10 mouse cellular contexts compared by ENCODE assay signal in genomic region chr11:97441036-97441657, GRCm38 (mm10). TPM values are rescaled to one million over a fixed set of nuclear protein-coding genes. Genes with fewer than 3 reads are reported as not detected.
DNase-seq lines count a peak whose midpoint lies in the region; ATAC-seq and TF ChIP-seq lines count a peak whose summit lies in the region.
"Had no signal": no experiment of that assay in that cellular context is flagged by ENCODE, and none has a peak within 500 bp of the region (broad histone marks: within the 10 kb centered on the region; RNA-seq: fewer than 3 reads in every experiment).

No protein-coding gene starts in this region.

- H3K4me3 ChIP-seq in C2C12 (ENCODE audit: insufficient read depth, poor library complexity, severe bottlenecking) = peak overlapping the region; percentile 44
- peak overlapping the region; percentile 73 for H3K4me3 ChIP-seq in embryonic facial prominence, embryonic 10.5 days
- peak overlapping the region; percentile 75 to 95 for H3K4me3 ChIP-seq in liver, embryonic 14.5 days (ENCODE audit: insufficient read depth in 1 of 2, low read depth in 2 of 2, low read length in 2 of 2)
- H3K4me3 ChIP-seq in neural tube, embryonic 15.5 days (replicated peaks) = peak overlapping the region; percentile 41

- no peaks in the 10 kb centered on the region for H3K27me3 ChIP-seq in C2C12 (ENCODE audit: control insufficient read depth, insufficient read depth, insufficient read length)
- peaks cover 52% of the 10 kb centered on the region for H3K27me3 ChIP-seq in embryonic facial prominence, embryonic 10.5 days (replicated peaks; ENCODE audit: low read depth, poor library complexity, severe bottlenecking)
- H3K27me3 ChIP-seq in liver, embryonic 14.5 days (ENCODE audit: control insufficient read depth, insufficient read depth, low read length) = no peaks in the 10 kb centered on the region
- peaks cover 34% of the 10 kb centered on the region for H3K27me3 ChIP-seq in neural tube, embryonic 15.5 days (replicated peaks)
- H3K27me3 ChIP-seq: Patski had no signal

- peaks cover 39% of the 10 kb centered on the region for H3K36me3 ChIP-seq in C2C12 (ENCODE audit: control insufficient read depth, insufficient read depth)
- H3K36me3 ChIP-seq in embryonic facial prominence, embryonic 10.5 days (replicated peaks) = peaks cover 23% of the 10 kb centered on the region
- H3K36me3 ChIP-seq in liver, embryonic 14.5 days (replicated peaks; ENCODE audit: control insufficient read depth, insufficient read depth, low read depth) = peaks cover 20% of the 10 kb centered on the region
- H3K36me3 ChIP-seq in neural tube, embryonic 15.5 days = peaks cover 13% of the 10 kb centered on the region

- no peak for TF ChIP-seq CTCF in C2C12 (IDR thresholded peaks at IDR 0.05; ENCODE audit: control insufficient read depth, insufficient read depth, insufficient read length)
- no peak for TF ChIP-seq CTCF in liver, embryonic 14.5 days (IDR thresholded peaks at IDR 0.05; ENCODE audit: low read depth)

- ATAC-seq in liver, embryonic 14.5 days (ENCODE audit: insufficient read depth) = no peak
- no peak for ATAC-seq in neural tube, embryonic 15.5 days (ENCODE audit: low FRiP score)
- ATAC-seq: Patski had no signal

- H3ac ChIP-seq in C2C12 (ENCODE audit: control insufficient read depth, insufficient read length, low read depth) = no peak overlapping the region

- WGBS in embryonic facial prominence, embryonic 10.5 days = 59% methylated on average over 15 of the region's 15 CpGs
- 21% methylated on average over 15 of the region's 15 CpGs for WGBS in liver, embryonic 14.5 days (ENCODE audit: insufficient replicate concordance)
- 50% methylated on average over 15 of the region's 15 CpGs for WGBS in neural tube, embryonic 15.5 days

- intact Hi-C loops in heart, postnatal 25 days (cut with DNase I) = no loop called here

- H3K4me1 ChIP-seq in embryonic facial prominence, embryonic 10.5 days = peaks cover 90% of the 10 kb centered on the region
- peaks cover 57 to 73% of the 10 kb centered on the region in 2 experiments for H3K4me1 ChIP-seq in liver, embryonic 14.5 days (replicated peaks; ENCODE audit: control insufficient read depth in 2 of 2, insufficient read depth in 2 of 2, low read length in 1 of 2)
- peaks cover 43% of the 10 kb centered on the region for H3K4me1 ChIP-seq in neural tube, embryonic 15.5 days

- H3K79me2 ChIP-seq in C2C12 (ENCODE audit: control insufficient read depth, insufficient read depth) = peaks cover 84% of the 10 kb centered on the region

- DNase-seq in heart, adult 11 months = peak; percentile 94
- no peak for DNase-seq in heart, postnatal 25 days (ENCODE audit: low spot score)
- DNase-seq in embryonic facial prominence, embryonic 10.5 days (ENCODE audit: low spot score) = no peak
- DNase-seq in heart, postnatal 4 days = peak; percentile 75
- no peak for DNase-seq in liver, embryonic 14.5 days (ENCODE audit: low read depth in 3 of 3, low spot score in 3 of 3)
- no peak for DNase-seq in frontal cortex, adult 2 months (ENCODE audit: extremely low spot score in 1 of 2, low spot score in 1 of 2)

- peaks cover 25% of the 10 kb centered on the region for H3K79me3 ChIP-seq in C2C12 (ENCODE audit: low read depth)

- TF ChIP-seq EP300 in liver, embryonic 14.5 days (IDR thresholded peaks at IDR 0.05; ENCODE audit: low read depth) = no peak

- H3K9me3 ChIP-seq in embryonic facial prominence, embryonic 10.5 days = no peaks in the 10 kb centered on the region
- H3K9me3 ChIP-seq in liver, embryonic 14.5 days (ENCODE audit: control insufficient read depth, low read length) = no peaks in the 10 kb centered on the region
- no peaks in the 10 kb centered on the region for H3K9me3 ChIP-seq in neural tube, embryonic 15.5 days (replicated peaks)

- peak overlapping the region; percentile 89 for H3K27ac ChIP-seq in embryonic facial prominence, embryonic 10.5 days (replicated peaks)
- H3K27ac ChIP-seq in liver, embryonic 14.5 days = peak overlapping the region; percentile 98
- peak overlapping the region; percentile 64; the same call in 1 of the 2 replicates for H3K27ac ChIP-seq in neural tube, embryonic 15.5 days (replicated peaks)

- H3K4me2 ChIP-seq in liver, embryonic 14.5 days (ENCODE audit: low read depth) = peak overlapping the region; percentile 92
- peak overlapping the region; percentile 58 for H3K4me2 ChIP-seq in neural tube, embryonic 15.5 days

- peak overlapping the region; percentile 83 for H3K9ac ChIP-seq in liver, embryonic 14.5 days (replicated peaks)
- no peak overlapping the region for H3K9ac ChIP-seq in neural tube, embryonic 15.5 days (replicated peaks)

TF ChIP-seq in C2C12, 6 proteins besides CTCF, POLR2A, EP300 and RAD21:
- TF ChIP-seq CEBPB (IDR thresholded peaks at IDR 0.05; ENCODE audit: low read depth) = no peak
- TF ChIP-seq MYOG (IDR thresholded peaks at IDR 0.05; ENCODE audit: control insufficient read depth, extremely low read depth, insufficient read length) = no peak
- peak; percentile 60 for TF ChIP-seq MAX (IDR thresholded peaks at IDR 0.05)
- TF ChIP-seq FOSL1 (IDR thresholded peaks at IDR 0.05; ENCODE audit: insufficient read depth, low read length, poor library complexity, severe bottlenecking) = peak; percentile 34
- no peak for TF ChIP-seq MYOD1 (IDR thresholded peaks at IDR 0.05; ENCODE audit: control insufficient read depth, insufficient read length, low read depth)
- no peak for TF ChIP-seq USF1 (IDR thresholded peaks at IDR 0.05; ENCODE audit: low read depth)

RNA-seq across cellular contexts. Expression of gene Arhgap23, which starts 25.8 kb away (rescaled TPM):
- total RNA-seq in heart, postnatal 25 days (2021) = 10 to 100 TPM; 14.8 to 19.4 TPM
- 23.9 TPM for polyA plus RNA-seq in C2C12 (2012; fragmentation: generic; extraction: Trizol)
- 2.4 TPM in 2 replicates for polyA plus RNA-seq in embryonic facial prominence, embryonic 10.5 days (2016; fragmentation: Nextera tagmentation; extraction: Ambion mirVana)
- 10 to 100 TPM; 51.0 to 52.3 TPM for total RNA-seq in heart, postnatal 4 days (2021)
- polyA plus RNA-seq in liver, embryonic 14.5 days (2012; rRNA removed) = 17.5 and 21.2 TPM in 2 replicates
- polyA plus RNA-seq in liver, embryonic 14.5 days (2014; fragmentation: Nextera tagmentation; extraction: Ambion mirVana) = 7.3 and 7.9 TPM in 2 replicates
- polyA plus RNA-seq in neural tube, embryonic 15.5 days (2015; fragmentation: Nextera tagmentation; extraction: Ambion mirVana) = 8.0 and 9.2 TPM in 2 replicates
- polyA plus RNA-seq in frontal cortex, adult 2 months (2012; rRNA removed) = 53.4 and 64.2 TPM in 2 replicates

RNA-seq across cellular contexts. Expression of gene 4933428G20Rik, which starts 59.0 kb away (rescaled TPM):
- not detected for total RNA-seq in heart, postnatal 25 days (2021)
- 0.34 TPM for polyA plus RNA-seq in C2C12 (2012; fragmentation: generic; extraction: Trizol)
- 0.35 and 0.54 TPM in 2 replicates for polyA plus RNA-seq in embryonic facial prominence, embryonic 10.5 days (2016; fragmentation: Nextera tagmentation; extraction: Ambion mirVana)
- total RNA-seq in heart, postnatal 4 days (2021) = not detected
- 0.02 TPM in 1 of 2 replicates, not detected in the other for polyA plus RNA-seq in liver, embryonic 14.5 days (2012; rRNA removed)
- not detected in 2 replicates for polyA plus RNA-seq in liver, embryonic 14.5 days (2014; fragmentation: Nextera tagmentation; extraction: Ambion mirVana)
- polyA plus RNA-seq in neural tube, embryonic 15.5 days (2015; fragmentation: Nextera tagmentation; extraction: Ambion mirVana) = 1.2 and 1.4 TPM in 2 replicates
- 0.13 and 0.24 TPM in 2 replicates for polyA plus RNA-seq in frontal cortex, adult 2 months (2012; rRNA removed)
- total RNA-seq: hematopoietic stem cell, adult 5-6 weeks had no signal

Comparison
In these comparisons a context has a peak if more than half of its experiments do, and no peak if none do; other contexts are left out.
1. DNase-seq: peak in heart, adult 11 months (single experiment) and heart, postnatal 4 days (single experiment); none in heart, postnatal 25 days (single experiment), embryonic facial prominence, embryonic 10.5 days (single experiment), liver, embryonic 14.5 days (0 of 3) and frontal cortex, adult 2 months (0 of 2).
2. Peak in every context shown above with its lines, with median percentiles within 50 percentile points of each other: H3K4me3 ChIP-seq and H3K27ac ChIP-seq.